Mouse (Mus musculus) stomach, adult 2 months (tissue): ENCODE measurements around the gene AC140267.1. TPM values are rescaled to one million over a fixed set of nuclear protein-coding genes. Genes with fewer than 3 reads are reported as not detected.

Experiments
- polyA plus RNA-seq: library from polyadenylated mRNA; depleted of rRNA; stranded (reverse); fragments of >200 nt; gene quantifications from 2 replicates; pipeline ENCODE4 v1.2.3, GENCODE M21; 2012; rRNA removed

The AC140267.1 gene
- polyA plus RNA-seq: not detected in 2 replicates

GRCm38 (mm10) chr15:80235535-80235934 lies at the start of gene AC140267.1:
AC140267.1 (plus strand) TSS chr15:80235835.

GRCm38 (mm10) chr15:80233733-80234509 lies 1.7 kb upstream of the AC140267.1 start, which contains the start of gene Mief1:
Mief1 (plus strand) TSS chr15:80234018.

DNA sequence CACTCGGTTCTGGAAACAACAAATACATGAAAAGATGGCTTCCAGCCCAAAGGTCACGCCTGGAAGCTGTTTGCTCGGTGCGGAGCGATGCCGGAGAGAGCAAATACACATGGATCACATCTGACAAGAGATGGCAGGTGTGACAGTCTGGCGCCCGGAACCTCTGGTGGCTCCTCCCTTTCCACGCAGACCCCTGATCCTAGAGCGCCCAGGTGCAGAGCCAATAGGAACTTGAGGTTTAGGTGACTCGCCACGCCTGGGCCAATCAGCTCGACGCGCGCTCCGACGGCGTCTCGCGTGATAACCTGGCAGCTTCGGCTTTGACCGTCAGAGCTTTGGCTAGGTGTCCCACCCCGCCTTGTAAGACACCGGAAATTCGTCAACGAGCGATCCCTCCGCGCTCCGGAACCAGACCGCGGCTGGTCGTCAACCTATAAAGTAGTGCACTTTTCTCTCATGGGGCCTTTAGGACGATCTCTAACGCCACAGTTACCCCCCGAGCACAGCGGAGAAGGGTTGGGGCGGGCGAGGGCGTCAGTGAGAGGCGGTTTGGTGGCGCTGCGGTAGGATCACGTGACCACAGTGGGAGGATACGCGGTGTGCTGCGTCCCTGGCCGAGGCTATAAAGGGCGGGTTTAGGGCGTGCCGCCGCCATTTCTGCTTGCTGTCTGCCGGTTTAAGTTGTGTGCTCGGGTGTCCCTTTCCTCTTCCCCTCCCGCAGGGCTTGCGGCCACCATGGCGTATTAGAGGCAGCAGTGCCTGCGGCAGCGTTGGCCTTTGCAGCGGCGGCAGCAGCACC lies 19.4 kb downstream of the AC140267.1 start, which contains the start of gene Atf4:
Gene Atf4, plus strand, starts transcription at position 338 of the 799 bp plus-strand sequence.

GRCm38 (mm10) chr15:80263610-80264575 lies 28.3 kb downstream of the AC140267.1 start, which contains the start of gene Rps19bp1:
Rps19bp1 (minus strand) TSS chr15:80264315.

Other genes starting within 250 kb of the AC140267.1 start
- 15.7 and 20.9 TPM in 2 replicates for gene Pdgfb, start 220.9 kb upstream of the AC140267.1 start, polyA plus RNA-seq
- 118 and 135 TPM in 2 replicates for gene Syngr1, start 144.5 kb upstream of the AC140267.1 start, polyA plus RNA-seq
- gene Rpl3, start 144.0 kb upstream of the AC140267.1 start, polyA plus RNA-seq: 288 and 389 TPM in 2 replicates
- gene Tab1, start 102.7 kb upstream of the AC140267.1 start, polyA plus RNA-seq: 21.3 and 21.9 TPM in 2 replicates
- 14.8 and 15.8 TPM in 2 replicates for gene Mgat3, start 62.1 kb upstream of the AC140267.1 start, polyA plus RNA-seq
- gene Mief1, start 1.8 kb upstream of the AC140267.1 start, polyA plus RNA-seq: 4.9 and 5.9 TPM in 2 replicates
- gene Atf4, start 19.3 kb downstream of the AC140267.1 start, polyA plus RNA-seq: 83.1 and 91.7 TPM in 2 replicates
- 11.4 and 15.8 TPM in 2 replicates for gene Rps19bp1, start 28.5 kb downstream of the AC140267.1 start, polyA plus RNA-seq
- 0.05 TPM in 2 replicates for gene Cacna1i, start 51.4 kb downstream of the AC140267.1 start, polyA plus RNA-seq